8 mouse cellular contexts compared by ENCODE assay signal in genomic region chr2:27671633-27672091, GRCm38 (mm10). TPM values are rescaled to one million over a fixed set of nuclear protein-coding genes. Genes with fewer than 3 reads are reported as not detected.
DNase-seq lines count a peak whose midpoint lies in the region; ATAC-seq and TF ChIP-seq lines count a peak whose summit lies in the region.

No protein-coding gene starts in this region.

- H3K4me2 ChIP-seq in forebrain, embryonic 14.5 days (ENCODE audit: low read length) = no peak overlapping the region
- H3K4me2 ChIP-seq in forebrain, embryonic 11.5 days (ENCODE audit: low read depth, low read length, severe bottlenecking) = no peak overlapping the region
- H3K4me2 ChIP-seq in intestine, embryonic 14.5 days (ENCODE audit: low read length) = no peak overlapping the region
- H3K4me2 ChIP-seq in liver, embryonic 12.5 days = no peak overlapping the region

- H3K4me3 ChIP-seq in forebrain, embryonic 14.5 days (ENCODE audit: low read depth, low read length) = no peak overlapping the region
- H3K4me3 ChIP-seq in forebrain, embryonic 11.5 days (ENCODE audit: low read depth, low read length) = no peak overlapping the region
- no peak overlapping the region for H3K4me3 ChIP-seq in intestine, embryonic 14.5 days (ENCODE audit: low read depth, low read length)
- H3K4me3 ChIP-seq in liver, embryonic 12.5 days = no peak overlapping the region
- H3K4me3 ChIP-seq in cerebellum, adult 2 months (replicated peaks; ENCODE audit: insufficient read depth, low read depth, low read length) = no peak overlapping the region

- H3K9ac ChIP-seq in forebrain, embryonic 14.5 days (ENCODE audit: low read length) = no peak overlapping the region
- no peak overlapping the region for H3K9ac ChIP-seq in forebrain, embryonic 11.5 days (ENCODE audit: low read length)
- H3K9ac ChIP-seq in intestine, embryonic 14.5 days (ENCODE audit: low read length) = no peak overlapping the region
- H3K9ac ChIP-seq in liver, embryonic 12.5 days = no peak overlapping the region

- TF ChIP-seq CTCF in cerebellum, adult 2 months (IDR thresholded peaks at IDR 0.05; ENCODE audit: borderline replicate concordance, insufficient read depth, low read depth, low read length) = no peak

- no peak for TF ChIP-seq POLR2A in cerebellum, adult 2 months (IDR thresholded peaks at IDR 0.05; ENCODE audit: borderline replicate concordance, insufficient read depth, low read length)

- 4% methylated on average over 3 of the region's 3 CpGs for WGBS in forebrain, embryonic 14.5 days
- WGBS in forebrain, embryonic 11.5 days = 21% methylated on average over 3 of the region's 3 CpGs
- WGBS in intestine, embryonic 14.5 days = 2% methylated on average over 3 of the region's 3 CpGs
- WGBS in liver, embryonic 12.5 days (ENCODE audit: insufficient replicate concordance) = 39% methylated on average over 3 of the region's 3 CpGs
- WGBS in cerebellum, adult 2 months = 17% methylated on average over 3 of the region's 3 CpGs

- no peaks in the 10 kb centered on the region for H3K9me3 ChIP-seq in forebrain, embryonic 14.5 days (replicated peaks; ENCODE audit: control insufficient read depth, low read length)
- H3K9me3 ChIP-seq in forebrain, embryonic 11.5 days (ENCODE audit: control insufficient read depth, low read length) = no peaks in the 10 kb centered on the region
- no peaks in the 10 kb centered on the region for H3K9me3 ChIP-seq in intestine, embryonic 14.5 days (ENCODE audit: control insufficient read depth, low read length)
- H3K9me3 ChIP-seq in liver, embryonic 12.5 days (replicated peaks) = no peaks in the 10 kb centered on the region

- peaks cover 26% of the 10 kb centered on the region for H3K4me1 ChIP-seq in forebrain, embryonic 14.5 days (ENCODE audit: control insufficient read depth, insufficient read depth, low read length)
- H3K4me1 ChIP-seq in forebrain, embryonic 11.5 days (replicated peaks; ENCODE audit: control insufficient read depth, insufficient read depth, low read length) = peaks cover 12% of the 10 kb centered on the region; the same call in 1 of the 2 replicates
- H3K4me1 ChIP-seq in intestine, embryonic 14.5 days (replicated peaks; ENCODE audit: control insufficient read depth, insufficient read depth, low read length) = peaks cover 40% of the 10 kb centered on the region
- H3K4me1 ChIP-seq in liver, embryonic 12.5 days = peaks cover 33% of the 10 kb centered on the region
- no peaks in the 10 kb centered on the region for H3K4me1 ChIP-seq in cerebellum, adult 2 months (ENCODE audit: control insufficient read depth, insufficient read depth, low read length)

- H3K27ac ChIP-seq in forebrain, embryonic 14.5 days (ENCODE audit: low read depth, low read length) = peak overlapping the region; percentile 9; the same call in 1 of the 2 replicates
- no peak overlapping the region for H3K27ac ChIP-seq in forebrain, embryonic 11.5 days (ENCODE audit: low read depth, low read length)
- H3K27ac ChIP-seq in intestine, embryonic 14.5 days (ENCODE audit: low read depth) = peak overlapping the region; percentile 59; the same call in 1 of the 2 replicates
- H3K27ac ChIP-seq in liver, embryonic 12.5 days = no peak overlapping the region
- H3K27ac ChIP-seq in cerebellum, adult 2 months (ENCODE audit: insufficient read depth, low read length) = no peak overlapping the region

- no peaks in the 10 kb centered on the region for H3K36me3 ChIP-seq in forebrain, embryonic 14.5 days (ENCODE audit: control insufficient read depth, insufficient read depth, low read length)
- H3K36me3 ChIP-seq in forebrain, embryonic 11.5 days (ENCODE audit: control insufficient read depth, insufficient read depth, low read length) = no peaks in the 10 kb centered on the region
- H3K36me3 ChIP-seq in intestine, embryonic 14.5 days (ENCODE audit: control insufficient read depth, insufficient read depth, low read length) = no peaks in the 10 kb centered on the region
- no peaks in the 10 kb centered on the region for H3K36me3 ChIP-seq in liver, embryonic 12.5 days

- ATAC-seq in forebrain, embryonic 14.5 days = peak; percentile 24
- no peak for ATAC-seq in forebrain, embryonic 11.5 days (replicated peaks; ENCODE audit: low FRiP score)
- peak; percentile 30; the same call in 1 of the 2 replicates for ATAC-seq in intestine, embryonic 14.5 days (replicated peaks; ENCODE audit: low FRiP score, low TSS enrichment, low read depth)
- peak; percentile 30 for ATAC-seq in liver, embryonic 12.5 days

- H3K27me3 ChIP-seq in forebrain, embryonic 14.5 days (replicated peaks; ENCODE audit: control insufficient read depth, insufficient read depth, low read length) = 0 out of 2 replicates have a peak, but pooled peaks cover 3% of the 10 kb centered on the region
- no peaks in the 10 kb centered on the region; the same call in 1 of the 2 replicates for H3K27me3 ChIP-seq in forebrain, embryonic 11.5 days (ENCODE audit: control insufficient read depth, insufficient read depth, low read length)
- H3K27me3 ChIP-seq in intestine, embryonic 14.5 days (replicated peaks; ENCODE audit: control insufficient read depth, insufficient read depth, low read length) = no peaks in the 10 kb centered on the region
- H3K27me3 ChIP-seq in liver, embryonic 12.5 days (replicated peaks) = peaks cover 60% of the 10 kb centered on the region
- H3K27me3 ChIP-seq in cerebellum, adult 2 months (ENCODE audit: control insufficient read depth, insufficient read depth, low read length) = no peaks in the 10 kb centered on the region

- peak; percentile 73 for DNase-seq in forebrain, embryonic 14.5 days (ENCODE audit: low spot score)
- no peak for DNase-seq in forebrain, embryonic 11.5 days (ENCODE audit: low spot score)
- DNase-seq in adrenal gland, postnatal 36 days = peak; percentile 55 to 74
- DNase-seq in intestine, embryonic 14.5 days (ENCODE audit: low spot score) = peak; percentile 65
- no peak for DNase-seq in spleen, postnatal 10 days (ENCODE audit: low spot score in 2 of 2)
- DNase-seq in cerebellum, adult 2 months = no peak
- no peak for DNase-seq in spleen, adult 12 weeks (ENCODE audit: low spot score)

RNA-seq across cellular contexts. Expression of gene Rxra, which starts 4.6 kb away (rescaled TPM):
- 2.0 and 2.6 TPM in 2 replicates for polyA plus RNA-seq in forebrain, embryonic 14.5 days (2014; fragmentation: Nextera tagmentation; extraction: Ambion mirVana)
- 6.5 and 6.9 TPM in 2 replicates for polyA plus RNA-seq in forebrain, embryonic 11.5 days (2014; fragmentation: Nextera tagmentation; extraction: Ambion mirVana)
- total RNA-seq in adrenal gland, postnatal 36 days (2021) = 10 to 100 TPM; 49.2 to 51.4 TPM
- polyA plus RNA-seq in intestine, embryonic 14.5 days (2014; fragmentation: Nextera tagmentation; extraction: Ambion mirVana) = 8.3 and 9.2 TPM in 2 replicates
- 3.9 and 4.2 TPM in 2 replicates for polyA plus RNA-seq in liver, embryonic 12.5 days (2016; fragmentation: Nextera tagmentation; extraction: Ambion mirVana)
- polyA plus RNA-seq in cerebellum, adult 2 months (2012; rRNA removed) = 14.9 and 17.5 TPM in 2 replicates

Comparison
In these comparisons a context has a peak if more than half of its experiments do, and no peak if none do; other contexts are left out.
1. DNase-seq: peak in forebrain, embryonic 14.5 days (single experiment), adrenal gland, postnatal 36 days (2 of 2) and intestine, embryonic 14.5 days (single experiment); none in forebrain, embryonic 11.5 days (single experiment), spleen, postnatal 10 days (0 of 2), cerebellum, adult 2 months (0 of 2) and spleen, adult 12 weeks (single experiment).
2. H3K27ac ChIP-seq: peak in forebrain, embryonic 14.5 days (single experiment) and intestine, embryonic 14.5 days (single experiment); none in forebrain, embryonic 11.5 days (single experiment), liver, embryonic 12.5 days (single experiment) and cerebellum, adult 2 months (single experiment).